Mouse (Mus musculus): Measurements from ENCODE around the gene Ctps2. TPM values are rescaled to one million over a fixed set of nuclear protein-coding genes. Genes with fewer than 3 reads are reported as not detected.

Ctps2 gene
- total and polyA plus RNA-seq, 2 experiments from 2014 or later, result 14.3 to 29.8 TPM

DNA sequence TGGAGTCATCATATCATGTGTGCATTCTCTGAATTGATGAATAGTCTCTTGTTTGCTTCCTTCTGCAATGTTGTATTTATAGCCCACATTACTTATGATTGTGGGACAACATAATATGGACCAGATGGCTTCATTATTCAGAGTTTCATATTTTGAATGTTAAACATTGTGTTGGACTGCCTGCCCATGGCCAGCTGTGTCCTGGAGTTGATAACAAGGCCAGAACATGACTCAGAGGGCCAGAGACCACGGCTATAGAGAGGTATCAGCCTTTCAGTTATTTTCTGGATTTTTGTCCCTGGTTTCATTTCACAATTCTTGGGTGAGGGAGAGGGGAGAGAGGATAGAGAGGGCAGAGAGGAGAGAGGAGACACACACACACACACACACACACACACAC lies 162.9 kb downstream of the Ctps2 start:
- H3K4me1 ChIP-seq (ENCODE audit: control insufficient read depth, insufficient read depth), result no peaks in the 10 kb centered on the region
- no peak overlapping the region for H3K4me3 ChIP-seq (ENCODE audit: low read depth, low read length)
- H3K27me3 ChIP-seq (ENCODE audit: control insufficient read depth, insufficient read depth, low read length), result no peaks in the 10 kb centered on the region
- no peak overlapping the region for H3K4me2 ChIP-seq (ENCODE audit: low read depth, low read length)
- no peak for DNase-seq (ENCODE audit: low spot score)
- no peak for ATAC-seq (ENCODE audit: insufficient read depth, low read depth)
- TF ChIP-seq CTCF (IDR thresholded peaks at IDR 0.05; ENCODE audit: low read depth) (no peak), EP300 (IDR thresholded peaks at IDR 0.05; ENCODE audit: low read depth) (no peak)
- no peaks in the 10 kb centered on the region for H3K36me3 ChIP-seq (replicated peaks; ENCODE audit: control insufficient read depth, insufficient read depth, low read length)
- H3K9me3 ChIP-seq (replicated peaks; ENCODE audit: control insufficient read depth, low read length), result no peaks in the 10 kb centered on the region
- no peak overlapping the region for H3K27ac ChIP-seq (ENCODE audit: low read depth)
- WGBS, result 35% methylated on average over 1 of the region's 1 CpGs
- no peak overlapping the region for H3K9ac ChIP-seq (replicated peaks; ENCODE audit: low read depth, low read length)

MicroRNAs within 50 kb of the gene (microRNA counts, 519-probe panel; counts per million panel counts)
- microRNA mmu-miR-3473, result not detected

Small RNA genes within 50 kb of the gene (microRNA-seq; reads per million reads assigned to microRNA genes)
- not detected for gene Mir3473a

Other genes with a start within 250 kb of the Ctps2 start
- gene Rbbp7, start 140.8 kb upstream of the Ctps2 start, total RNA-seq (2014; rRNA removed; ENCODE audit: low replicate concordance), result 196 and 220 TPM in 2 replicates
- 316 and 331 TPM in 2 replicates for gene Rbbp7, start 140.8 kb upstream of the Ctps2 start, polyA plus RNA-seq (2015; fragmentation: Nextera tagmentation; extraction: Ambion mirVana)
- 8.0 and 10.7 TPM in 2 replicates for gene Txlng, start 71.8 kb upstream of the Ctps2 start, total RNA-seq (2014; rRNA removed; ENCODE audit: low replicate concordance)
- gene Txlng, start 71.8 kb upstream of the Ctps2 start, polyA plus RNA-seq (2015; fragmentation: Nextera tagmentation; extraction: Ambion mirVana), result 7.2 and 7.8 TPM in 2 replicates
- gene Syap1, start 12.8 kb upstream of the Ctps2 start, total RNA-seq (2014; rRNA removed; ENCODE audit: low replicate concordance), result 18.4 and 30.3 TPM in 2 replicates
- 27.0 and 27.5 TPM in 2 replicates for gene Syap1, start 12.8 kb upstream of the Ctps2 start, polyA plus RNA-seq (2015; fragmentation: Nextera tagmentation; extraction: Ambion mirVana)
- gene S100g, start 63.4 kb downstream of the Ctps2 start, total RNA-seq (2014; rRNA removed; ENCODE audit: low replicate concordance), result not detected in 2 replicates
- gene S100g, start 63.4 kb downstream of the Ctps2 start, polyA plus RNA-seq (2015; fragmentation: Nextera tagmentation; extraction: Ambion mirVana), result 0.36 TPM in 1 of 2 replicates, not detected in the other

Measured in heart, postnatal 0 days (tissue).